Mouse (Mus musculus) kidney, embryonic 15.5 days (tissue): ENCODE data around the gene Kremen1. TPM values are rescaled to one million over a fixed set of nuclear protein-coding genes. Genes with fewer than 3 reads are reported as not detected.

Source experiments
- ATAC-seq: fragments of 200-750 bp; cut with Nextera tagmentation; replicated peaks from 2 replicates; pipeline ENCODE4 v1.8.0; 2017; ENCODE audit warnings: moderate TSS enrichment; ENCODE audit not compliant: low FRiP score
- H3K27ac ChIP-seq: fragments of 300-500 bp; sonication (generic); 2 replicates; pipeline ENCODE4 v1.5.1; 2015; ENCODE audit warnings: mild to moderate bottlenecking, inconsistent platforms
- H3K27me3 ChIP-seq: fragments of 300-500 bp; sonication (generic); 2 replicates; pipeline ENCODE4 v1.6.1; 2015; ENCODE audit warnings: inconsistent platforms
- H3K36me3 ChIP-seq: fragments of 300-500 bp; sonication (generic); 2 replicates; pipeline ENCODE4 v1.6.1; 2015; ENCODE audit warnings: inconsistent platforms
- H3K4me1 ChIP-seq: fragments of 300-500 bp; sonication (generic); 2 replicates; pipeline ENCODE4 v1.6.1; 2015; ENCODE audit warnings: inconsistent platforms
- H3K4me2 ChIP-seq: fragments of 300-500 bp; sonication (generic); 2 replicates; pipeline ENCODE4 v1.6.1; 2015; ENCODE audit warnings: moderate library complexity, mild to moderate bottlenecking, inconsistent platforms
- H3K4me3 ChIP-seq: fragments of 300-500 bp; sonication (generic); replicated peaks from 2 replicates; pipeline ENCODE4 v1.5.1; 2015; ENCODE audit warnings: mild to moderate bottlenecking, inconsistent platforms
- H3K9ac ChIP-seq: fragments of 300-500 bp; sonication (generic); 2 replicates; pipeline ENCODE4 v1.6.1; 2015; ENCODE audit warnings: mild to moderate bottlenecking, inconsistent platforms
- H3K9me3 ChIP-seq: fragments of 300-500 bp; sonication (generic); replicated peaks from 2 replicates; pipeline ENCODE4 v1.6.1; 2016; ENCODE audit warnings: inconsistent platforms
- WGBS: fragments of 180-500 bp; shearing (Covaris S2); methylation state at CpG from one replicate; pipeline ENCODE4 v1.1.7; 2015; ENCODE audit warnings: mixed read lengths; 5-methylcytosine and 5-hydroxymethylcytosine counted together
- polyA plus RNA-seq: library from polyadenylated mRNA; unstranded; fragments of >200 nt; fragmentation: Nextera tagmentation; extraction: Ambion mirVana; gene quantifications from 2 replicates; pipeline ENCODE4 v1.2.1, GENCODE M21; 2015

The Kremen1 gene
- polyA plus RNA-seq, 1 experiment from 2014 or later: 22.9 TPM

GRCm38 (mm10) chr11:5179391-5179790 lies 82.0 kb downstream of the Kremen1 start:
- no peak overlapping the region for H3K27ac ChIP-seq
- WGBS: 40% methylated on average over 8 of the region's 8 CpGs
- no peak overlapping the region for H3K9ac ChIP-seq
- ATAC-seq: no peak
- no peaks in the 10 kb centered on the region for H3K27me3 ChIP-seq
- no peak overlapping the region for H3K4me2 ChIP-seq
- no peaks in the 10 kb centered on the region for H3K36me3 ChIP-seq
- H3K4me1 ChIP-seq: peaks cover 21% of the 10 kb centered on the region
- H3K9me3 ChIP-seq: no peaks in the 10 kb centered on the region
- no peak overlapping the region for H3K4me3 ChIP-seq

GRCm38 (mm10) chr11:5177171-5177570 lies 84.2 kb downstream of the Kremen1 start:
- Histone ChIP-seq H3K36me3 (no peaks in the 10 kb centered on the region), H3K4me2 (no peak overlapping the region)
- WGBS: 69% methylated on average over 12 of the region's 12 CpGs

GRCm38 (mm10) chr11:5176685-5177084 lies 84.7 kb downstream of the Kremen1 start:
- peaks cover 18% of the 10 kb centered on the region for H3K4me1 ChIP-seq
- ATAC-seq: no peak

More at GRCm38 (mm10) chr11:5177171-5177570, 84.2 kb downstream of the Kremen1 start:
- ATAC-seq: no peak
- Histone ChIP-seq H3K27me3 (no peaks in the 10 kb centered on the region), H3K9ac (no peak overlapping the region), H3K4me1 (peaks cover 23% of the 10 kb centered on the region), H3K27ac (no peak overlapping the region), H3K9me3 (no peaks in the 10 kb centered on the region), H3K4me3 (no peak overlapping the region)

GRCm38 (mm10) chr11:5175866-5176265 lies 85.5 kb downstream of the Kremen1 start:
- H3K27ac ChIP-seq: no peak overlapping the region
- H3K27me3 ChIP-seq: no peaks in the 10 kb centered on the region
- 78% methylated on average over 2 of the region's 2 CpGs for WGBS
- H3K4me1 ChIP-seq: peaks cover 18% of the 10 kb centered on the region
- no peaks in the 10 kb centered on the region for H3K36me3 ChIP-seq
- H3K9ac ChIP-seq: no peak overlapping the region
- H3K9me3 ChIP-seq: no peaks in the 10 kb centered on the region
- ATAC-seq: no peak
- H3K4me2 ChIP-seq: no peak overlapping the region
- no peak overlapping the region for H3K4me3 ChIP-seq

More at GRCm38 (mm10) chr11:5176685-5177084, 84.7 kb downstream of the Kremen1 start:
- H3K9ac ChIP-seq: no peak overlapping the region
- H3K9me3 ChIP-seq: no peaks in the 10 kb centered on the region
- no peak overlapping the region for H3K27ac ChIP-seq
- H3K36me3 ChIP-seq: no peaks in the 10 kb centered on the region
- WGBS: 68% methylated on average over 8 of the region's 8 CpGs
- H3K4me3 ChIP-seq: no peak overlapping the region
- no peak overlapping the region for H3K4me2 ChIP-seq
- no peaks in the 10 kb centered on the region for H3K27me3 ChIP-seq

- Histone ChIP-seq H3K27me3 (no peaks in the 10 kb centered on the region), H3K27ac (no peak overlapping the region), H3K4me1 (peaks cover 25% of the 10 kb centered on the region), H3K4me3 (no peak overlapping the region), H3K4me2 (no peak overlapping the region), H3K9ac (no peak overlapping the region), H3K9me3 (no peaks in the 10 kb centered on the region), H3K36me3 (no peaks in the 10 kb centered on the region)
- WGBS: 90% methylated on average over 7 of the region's 7 CpGs
- ATAC-seq: no peak
Observed at GRCm38 (mm10) chr11:5175141-5175540, 86.2 kb downstream of the Kremen1 start.

GRCm38 (mm10) chr11:5172861-5173260 lies 88.5 kb downstream of the Kremen1 start:
- Histone ChIP-seq H3K9me3 (no peaks in the 10 kb centered on the region), H3K36me3 (no peaks in the 10 kb centered on the region), H3K4me2 (no peak overlapping the region), H3K4me3 (no peak overlapping the region), H3K9ac (no peak overlapping the region), H3K27me3 (no peaks in the 10 kb centered on the region), H3K27ac (peak overlapping the region; percentile 7; the same call in 1 of the 2 replicates), H3K4me1 (peaks cover 25% of the 10 kb centered on the region)
- ATAC-seq: no peak
- WGBS: 50% methylated on average over 3 of the region's 3 CpGs

GRCm38 (mm10) chr11:5167311-5167710 lies 94.0 kb downstream of the Kremen1 start:
- Histone ChIP-seq H3K4me1 (peaks cover 27% of the 10 kb centered on the region), H3K27ac (no peak overlapping the region), H3K4me3 (no peak overlapping the region), H3K27me3 (no peaks in the 10 kb centered on the region), H3K9ac (no peak overlapping the region), H3K4me2 (no peak overlapping the region), H3K9me3 (no peaks in the 10 kb centered on the region), H3K36me3 (no peaks in the 10 kb centered on the region)
- no peak for ATAC-seq
- WGBS: 70% methylated on average over 9 of the region's 9 CpGs

- no peak overlapping the region for H3K9ac ChIP-seq
Observed at GRCm38 (mm10) chr11:5165471-5165916, 95.9 kb downstream of the Kremen1 start.

GRCm38 (mm10) chr11:5164310-5164709 lies 97.0 kb downstream of the Kremen1 start:
- Histone ChIP-seq H3K36me3 (no peaks in the 10 kb centered on the region), H3K9me3 (no peaks in the 10 kb centered on the region), H3K4me2 (no peak overlapping the region), H3K9ac (no peak overlapping the region), H3K4me3 (no peak overlapping the region), H3K27me3 (no peaks in the 10 kb centered on the region), H3K27ac (no peak overlapping the region), H3K4me1 (peaks cover 23% of the 10 kb centered on the region)
- WGBS: 24% methylated on average over 8 of the region's 8 CpGs
- ATAC-seq: no peak

More at GRCm38 (mm10) chr11:5165471-5165916, 95.9 kb downstream of the Kremen1 start:
- no peaks in the 10 kb centered on the region for H3K9me3 ChIP-seq
- H3K27ac ChIP-seq: peak overlapping the region; percentile 20
- H3K4me2 ChIP-seq: no peak overlapping the region
- H3K4me1 ChIP-seq: peaks cover 21% of the 10 kb centered on the region
- H3K36me3 ChIP-seq: no peaks in the 10 kb centered on the region
- no peaks in the 10 kb centered on the region for H3K27me3 ChIP-seq
- 21% methylated on average over 8 of the region's 8 CpGs for WGBS
- 0 out of 2 replicates have a peak, but pooled peaks have one; percentile 34 for ATAC-seq
- H3K4me3 ChIP-seq: no peak overlapping the region

- 91% methylated on average over 8 of the region's 8 CpGs for WGBS
- Histone ChIP-seq H3K9me3 (no peaks in the 10 kb centered on the region), H3K4me3 (no peak overlapping the region), H3K27me3 (no peaks in the 10 kb centered on the region), H3K36me3 (no peaks in the 10 kb centered on the region), H3K9ac (no peak overlapping the region), H3K4me2 (no peak overlapping the region), H3K27ac (no peak overlapping the region), H3K4me1 (peaks cover 24% of the 10 kb centered on the region)
- ATAC-seq: no peak
Observed at GRCm38 (mm10) chr11:5163421-5163820, 97.9 kb downstream of the Kremen1 start.

GRCm38 (mm10) chr11:5160722-5161485 lies 100.5 kb downstream of the Kremen1 start:
- Histone ChIP-seq H3K4me1 (peaks cover 37% of the 10 kb centered on the region), H3K4me3 (no peak overlapping the region), H3K9ac (no peak overlapping the region), H3K4me2 (no peak overlapping the region), H3K27ac (no peak overlapping the region), H3K27me3 (no peaks in the 10 kb centered on the region), H3K36me3 (no peaks in the 10 kb centered on the region), H3K9me3 (no peaks in the 10 kb centered on the region)
- WGBS: 76% methylated on average over 17 of the region's 17 CpGs
- ATAC-seq: no peak

GRCm38 (mm10) chr11:5158056-5158455 lies 103.3 kb downstream of the Kremen1 start:
- WGBS: 75% methylated on average over 11 of the region's 11 CpGs
- Histone ChIP-seq H3K4me1 (peaks cover 38% of the 10 kb centered on the region), H3K9me3 (no peaks in the 10 kb centered on the region), H3K27me3 (no peaks in the 10 kb centered on the region), H3K36me3 (no peaks in the 10 kb centered on the region), H3K4me2 (no peak overlapping the region), H3K4me3 (no peak overlapping the region), H3K9ac (no peak overlapping the region), H3K27ac (no peak overlapping the region)
- ATAC-seq: 0 out of 2 replicates have a peak, but pooled peaks have one; percentile 10
